Mouse (Mus musculus) central nervous system, embryonic 18 days (tissue): ENCODE data around the gene Strip2. TPM values are rescaled to one million over a fixed set of nuclear protein-coding genes. Genes with fewer than 3 reads are reported as not detected.

Experiments
- polyA plus RNA-seq: library from polyadenylated mRNA; depleted of rRNA; stranded (reverse); fragments of >200 nt; gene quantifications from 2 replicates; pipeline ENCODE4 v1.2.3, GENCODE M21; 2012; rRNA removed

The Strip2 gene
- polyA plus RNA-seq: 8.1 and 8.5 TPM in 2 replicates

DNA sequence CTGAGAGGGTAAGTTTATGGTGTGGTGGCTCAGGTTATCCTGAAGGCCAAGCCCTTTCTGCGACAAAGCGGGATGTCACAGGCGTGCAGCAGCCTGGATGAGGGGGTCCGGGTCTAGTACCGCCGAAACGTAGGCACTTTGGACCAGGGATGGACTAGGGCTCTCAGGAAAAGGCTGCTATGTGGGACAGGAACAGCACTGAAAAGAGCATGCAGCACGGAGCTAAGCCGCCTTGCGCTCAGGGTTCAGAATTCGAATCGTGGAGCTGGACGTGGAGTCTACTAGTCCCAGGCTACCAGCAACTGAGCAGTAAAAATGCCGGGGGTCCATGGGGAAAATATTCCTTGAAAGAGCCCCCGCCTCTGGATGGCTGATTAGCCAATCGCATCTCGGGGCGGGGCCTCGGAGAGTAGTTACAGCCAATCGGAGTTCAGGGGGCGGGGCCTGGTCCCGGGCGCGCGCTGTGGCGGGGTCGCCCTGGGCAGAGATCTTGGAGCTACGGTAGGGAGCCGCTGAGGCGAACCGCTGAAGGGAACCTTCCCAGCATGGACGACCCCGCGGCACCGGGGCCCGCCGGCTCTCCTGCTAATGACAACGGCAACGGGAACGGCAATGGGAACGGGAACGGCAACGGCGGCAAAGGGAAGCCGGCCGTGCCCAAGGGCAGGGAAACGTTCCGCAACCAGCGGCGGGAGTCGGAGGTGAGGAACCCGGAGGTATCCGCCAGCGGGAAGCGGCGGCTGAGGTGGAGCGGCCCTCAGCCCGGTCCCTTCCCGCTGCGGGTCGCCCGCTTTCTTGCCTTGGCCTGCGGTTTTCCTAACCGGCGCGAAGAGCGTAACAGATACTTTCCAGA is at the start of gene Strip2:
Gene Strip2 (plus strand): TSS at position 483 of the 853 bp plus-strand sequence.

Other genes starting within 250 kb of the Strip2 start
- 8.3 and 9.0 TPM in 2 replicates for gene Tspan33, start 222.8 kb upstream of the Strip2 start, polyA plus RNA-seq
- gene Smo, start 181.5 kb upstream of the Strip2 start, polyA plus RNA-seq: 13.7 and 14.7 TPM in 2 replicates
- 32.0 and 37.3 TPM in 2 replicates for gene Ahcyl2, start 149.0 kb upstream of the Strip2 start, polyA plus RNA-seq
- gene Nrf1, start 131.0 kb downstream of the Strip2 start, polyA plus RNA-seq: 41.9 and 43.8 TPM in 2 replicates